Mouse (Mus musculus) MEL (cell line): ENCODE data around the gene 1700015G11Rik. TPM values are rescaled to one million over a fixed set of nuclear protein-coding genes. Genes with fewer than 3 reads are reported as not detected.

Source experiments
- DNase-seq: peaks from one replicate; pipeline ENCODE4 v3.0.0; 2011; ENCODE audit warnings: low read depth, low spot score
- H3K27ac ChIP-seq: 2 replicates; pipeline ENCODE4 v1.5.1; 2012; ENCODE audit warnings: low read depth, mild to moderate bottlenecking, control low read depth, low read length, moderate library complexity; ENCODE audit not compliant: control insufficient read depth
- H3K27me3 ChIP-seq, 2 experiments: fragments of 150-350 bp in 1 of 2; sonication (generic) in 1 of 2; 2 replicates each; pipeline ENCODE4 v1.6.1; 2012; ENCODE audit warnings: low read length in 2 of 2, mild to moderate bottlenecking in 2 of 2, improper control_type of control experiment in 1 of 2, moderate library complexity in 1 of 2; ENCODE audit not compliant: insufficient read depth in 2 of 2, control insufficient read depth in 1 of 2
- H3K36me3 ChIP-seq, 2 experiments: 2 replicates each; pipeline ENCODE4 v1.6.1; 2012 to 2014; ENCODE audit warnings: low read length in 2 of 2, improper control_type of control experiment in 1 of 2, inconsistent platforms in 1 of 2, mild to moderate bottlenecking in 1 of 2; ENCODE audit not compliant: insufficient read depth in 2 of 2, control insufficient read depth in 1 of 2
- H3K4me1 ChIP-seq, 2 experiments: fragments of 150-350 bp in 1 of 2; sonication (generic) in 1 of 2; 2 replicates each; pipeline ENCODE4 v1.6.1; 2012; ENCODE audit warnings: low read length in 2 of 2, improper control_type of control experiment in 1 of 2, mild to moderate bottlenecking in 1 of 2; ENCODE audit not compliant: insufficient read depth in 2 of 2, control insufficient read depth in 1 of 2
- H3K4me3 ChIP-seq, 2 experiments: fragments of 150-350 bp in 1 of 2; sonication (generic) in 1 of 2; 2 replicates each; pipeline ENCODE4 v1.5.1; 2012; ENCODE audit warnings: low read depth in 2 of 2, low read length in 2 of 2, mild to moderate bottlenecking in 2 of 2, moderate library complexity in 2 of 2, control low read depth in 1 of 2, improper control_type of control experiment in 1 of 2; ENCODE audit not compliant: control insufficient read depth in 1 of 2, insufficient read depth in 1 of 2
- H3K79me2 ChIP-seq: 2 replicates; pipeline ENCODE4 v1.6.1; 2012; ENCODE audit warnings: mild to moderate bottlenecking, low read length, moderate library complexity; ENCODE audit not compliant: control insufficient read depth, poor library complexity, insufficient read depth
- H3K9ac ChIP-seq: 2 replicates; pipeline ENCODE4 v1.6.1; 2012; ENCODE audit warnings: low read depth, mild to moderate bottlenecking, control low read depth, low read length, moderate library complexity; ENCODE audit not compliant: control insufficient read depth, poor library complexity, severe bottlenecking
- H3K9me3 ChIP-seq: fragments of 150-350 bp; sonication (generic); replicated peaks from 2 replicates; pipeline ENCODE4 v1.6.1; 2012; ENCODE audit warnings: mild to moderate bottlenecking, low read length, improper control_type of control experiment, moderate library complexity; ENCODE audit not compliant: insufficient read depth
- CHD1 ChIP-seq: IDR thresholded peaks from 2 replicates; pipeline ENCODE4 v1.6.1; 2012; ENCODE audit warnings: low read depth, mild to moderate bottlenecking, inconsistent platforms, low read length, improper control_type of control experiment
- CTCF ChIP-seq, 3 experiments: IDR thresholded peaks in 2 of 3; conservative IDR thresholded peaks in 1 of 3; 2 replicates each; pipeline ENCODE4 v1.5.1; 2011 to 2012; ENCODE audit warnings: low read length in 3 of 3, low read depth in 2 of 3, mild to moderate bottlenecking in 2 of 3, improper control_type of control experiment in 1 of 3, inconsistent platforms in 1 of 3, mixed read lengths in 1 of 3, moderate library complexity in 1 of 3; ENCODE audit not compliant: control insufficient read depth in 1 of 3, insufficient read depth in 1 of 3, poor library complexity in 1 of 3, severe bottlenecking in 1 of 3
- E2F4 ChIP-seq: IDR thresholded peaks from 2 replicates; pipeline ENCODE4 v1.6.1; 2011; ENCODE audit warnings: low read depth, low read length, improper control_type of control experiment, borderline replicate concordance
- EP300 ChIP-seq, 2 experiments: IDR thresholded peaks; 2 replicates each; pipeline ENCODE4 v1.6.1; 2011; ENCODE audit warnings: improper control_type of control experiment in 2 of 2, low read length in 2 of 2, low read depth in 1 of 2, mild to moderate bottlenecking in 1 of 2
- ETS1 ChIP-seq: IDR thresholded peaks from 2 replicates; pipeline ENCODE4 v1.6.1; 2012; ENCODE audit warnings: low read depth, mild to moderate bottlenecking, inconsistent platforms, low read length, improper control_type of control experiment, moderate library complexity
- GATA1 ChIP-seq: IDR thresholded peaks from 2 replicates; pipeline ENCODE4 v1.6.1; 2011; ENCODE audit warnings: low read depth, low read length, improper control_type of control experiment
- KAT2A ChIP-seq: conservative IDR thresholded peaks from 2 replicates; pipeline ENCODE4 v1.6.1; 2012; ENCODE audit warnings: low read depth, low read length, improper control_type of control experiment, inconsistent platforms
- MAFK ChIP-seq: IDR thresholded peaks from 2 replicates; pipeline ENCODE4 v1.6.1; 2011; ENCODE audit warnings: low read depth, mild to moderate bottlenecking, low read length, improper control_type of control experiment, borderline replicate concordance
- MEF2A ChIP-seq: IDR thresholded peaks from 2 replicates; pipeline ENCODE4 v1.6.1; 2014; ENCODE audit warnings: low read depth, mild to moderate bottlenecking, inconsistent platforms, low read length, improper control_type of control experiment; ENCODE audit not compliant: poor library complexity, insufficient replicate concordance, severe bottlenecking; ENCODE audit errors: extremely low read depth
- MYB ChIP-seq: IDR thresholded peaks from 2 replicates; pipeline ENCODE4 v1.6.1; 2011; ENCODE audit warnings: mild to moderate bottlenecking, low read depth, low read length, improper control_type of control experiment
- NRF1 ChIP-seq: IDR thresholded peaks from 2 replicates; pipeline ENCODE4 v1.6.1; 2014; ENCODE audit warnings: low read depth, mild to moderate bottlenecking, inconsistent platforms, low read length, improper control_type of control experiment, moderate library complexity; ENCODE audit not compliant: poor library complexity, insufficient read depth, severe bottlenecking
- RAD21 ChIP-seq: IDR thresholded peaks from 2 replicates; pipeline ENCODE4 v1.6.1; 2011; ENCODE audit warnings: mild to moderate bottlenecking, low read depth, low read length, improper control_type of control experiment
- SIN3A ChIP-seq: IDR thresholded peaks from 2 replicates; pipeline ENCODE4 v1.6.1; 2012; ENCODE audit warnings: low read length, improper control_type of control experiment, inconsistent platforms
- TCF12 ChIP-seq: IDR thresholded peaks from 2 replicates; pipeline ENCODE4 v1.6.1; 2014; ENCODE audit warnings: low read depth, mild to moderate bottlenecking, inconsistent platforms, low read length, improper control_type of control experiment, moderate library complexity
- UBTF ChIP-seq: IDR thresholded peaks from 2 replicates; pipeline ENCODE4 v1.6.1; 2012; ENCODE audit warnings: low read depth, mild to moderate bottlenecking, inconsistent platforms, low read length, improper control_type of control experiment, moderate library complexity, borderline replicate concordance; ENCODE audit not compliant: insufficient read depth
- USF1 ChIP-seq: IDR thresholded peaks from 2 replicates; pipeline ENCODE4 v1.6.1; 2014; ENCODE audit warnings: low read depth, mild to moderate bottlenecking, inconsistent platforms, low read length, improper control_type of control experiment, moderate library complexity
- ZNF384 ChIP-seq: IDR thresholded peaks from 2 replicates; pipeline ENCODE4 v1.6.1; 2012; ENCODE audit warnings: low read depth, mild to moderate bottlenecking, inconsistent platforms, low read length, improper control_type of control experiment
- polyA plus RNA-seq, 2 experiments: library from polyadenylated mRNA; stranded (reverse) in 1 of 2; unstranded in 1 of 2; fragments of >175 nt in 1 of 2; fragments of >200 nt in 1 of 2; gene quantifications; 2 replicates each; pipeline versions ENCODE4 v1.2.1 to v1.2.4; 2012; ENCODE audit warnings: low replicate concordance in 2 of 2, low read depth in 1 of 2; ENCODE audit not compliant: insufficient read length in 2 of 2, insufficient read depth in 1 of 2, missing spikeins in 1 of 2
- total RNA-seq: library from RNA; depleted of rRNA; stranded (reverse); fragments of 300-350 nt; gene quantifications from 2 replicates; pipeline ENCODE4 v1.2.3, GENCODE M21; 2012

1700015G11Rik gene
- total and polyA plus RNA-seq, 3 experiments, result not detected

- TF ChIP-seq NRF1 (no peak), EP300 (IDR thresholded peaks at IDR 0.05; ENCODE audit: low read depth in 1 of 2, low read length in 2 of 2) (peak; percentile 72 to 85), GATA1 (peak; percentile 76), TCF12 (peak; percentile 89), MEF2A (peak; percentile 36; the same call in 1 of the 2 replicates), KAT2A (peak; percentile 34; the same call in 1 of the 2 replicates), ZNF384 (peak; percentile 76), CTCF (IDR thresholded peaks at IDR 0.05 in 2 of 3, conservative IDR thresholded peaks at IDR 0.05 in 1 of 3; ENCODE audit: control insufficient read depth in 1 of 3, insufficient read depth in 1 of 3, low read depth in 2 of 3, low read length in 3 of 3, poor library complexity in 1 of 3, severe bottlenecking in 1 of 3) (no peak), SIN3A (peak; percentile 44; the same call in 1 of the 2 replicates), MAFK (0 out of 2 replicates have a peak, but pooled peaks have one; percentile 16), E2F4 (no peak), UBTF (no peak), CHD1 (no peak), MYB (peak; percentile 33; the same call in 1 of the 2 replicates), USF1 (no peak), ETS1 (peak; percentile 91)
- H3K9me3 ChIP-seq, result no peaks in the 10 kb centered on the region
- peak; percentile 60 for DNase-seq
- no peaks in the 10 kb centered on the region for H3K27me3 ChIP-seq
- no peaks in the 10 kb centered on the region for H3K79me2 ChIP-seq
- H3K4me1 ChIP-seq, result peaks cover 22 to 30% of the 10 kb centered on the region in 2 experiments
- no peak overlapping the region; a peak in 1 of 4 replicates for H3K4me3 ChIP-seq
- peak overlapping the region; percentile 69 for H3K27ac ChIP-seq
- peaks cover 0 to 38% of the 10 kb centered on the region in 2 experiments; a peak in 2 of 4 replicates for H3K36me3 ChIP-seq
- H3K9ac ChIP-seq, result no peak overlapping the region
These were observed 6.5 kb upstream of the 1700015G11Rik start for GRCm38 (mm10) chr7:52022039-52022438.

GRCm38 (mm10) chr7:52015180-52015579 lies 348 bp downstream of the 1700015G11Rik start:
- Histone ChIP-seq H3K27ac (no peak overlapping the region), H3K4me1 (peaks cover 0 to 3% of the 10 kb centered on the region in 2 experiments; a peak in 2 of 4 replicates)
- TF ChIP-seq TCF12 (no peak), CTCF (IDR thresholded peaks at IDR 0.05 in 2 of 3, conservative IDR thresholded peaks at IDR 0.05 in 1 of 3; ENCODE audit: control insufficient read depth in 1 of 3, insufficient read depth in 1 of 3, low read depth in 2 of 3, low read length in 3 of 3, poor library complexity in 1 of 3, severe bottlenecking in 1 of 3) (peak in 1 of 3 experiments; percentile 24; a peak in 3 of 6 replicates), RAD21 (peak; percentile 22; the same call in 1 of the 2 replicates)

More at GRCm38 (mm10) chr7:52015180-52015579, 348 bp downstream of the 1700015G11Rik start:
- H3K27me3 ChIP-seq, result no peaks in the 10 kb centered on the region
- no peak overlapping the region for H3K9ac ChIP-seq
- H3K9me3 ChIP-seq, result no peaks in the 10 kb centered on the region
- no peaks in the 10 kb centered on the region for H3K79me2 ChIP-seq
- no peak for DNase-seq
- H3K36me3 ChIP-seq, result peaks cover 0 to 5% of the 10 kb centered on the region in 2 experiments; a peak in 2 of 4 replicates
- no peak overlapping the region for H3K4me3 ChIP-seq
